Mouse (Mus musculus) E14TG2a.4 (cell line): Measurements from ENCODE around the gene Pcx.

Source experiments
- H3K27me3 ChIP-seq: 2 replicates; pipeline ENCODE4 v1.6.1; 2014; ENCODE audit warnings: low read length, control low read depth; ENCODE audit not compliant: insufficient read depth
- H3K36me3 ChIP-seq: 2 replicates; pipeline ENCODE4 v1.6.1; 2014; ENCODE audit warnings: low read length, control low read depth; ENCODE audit not compliant: insufficient read depth
- H3K4me1 ChIP-seq: replicated peaks from 2 replicates; pipeline ENCODE4 v1.6.1; 2014; ENCODE audit warnings: low read depth, low read length, control low read depth
- H3K4me3 ChIP-seq: replicated peaks from 2 replicates; pipeline ENCODE4 v1.5.1; 2014; ENCODE audit warnings: mild to moderate bottlenecking, low read length
- H3K9me3 ChIP-seq: 2 replicates; pipeline ENCODE4 v1.6.1; 2014; ENCODE audit warnings: low read length, control low read depth
- CTCF ChIP-seq: conservative IDR thresholded peaks from 2 replicates; pipeline ENCODE4 v1.5.1; 2014; ENCODE audit warnings: low read length
- NANOG ChIP-seq: IDR thresholded peaks from 2 replicates; pipeline ENCODE4 v1.6.1; 2014; ENCODE audit warnings: borderline replicate concordance, low read length, mixed read lengths
- POU5F1 ChIP-seq: IDR thresholded peaks from 2 replicates; pipeline ENCODE4 v1.6.1; 2014; ENCODE audit warnings: low read length, borderline replicate concordance

The Pcx gene

GRCm38 (mm10) chr19:4554248-4554647 is 44.0 kb downstream of the Pcx start:
- no peak for TF ChIP-seq NANOG
- TF ChIP-seq POU5F1: no peak
- no peak for TF ChIP-seq CTCF
- no peaks in the 10 kb centered on the region for H3K9me3 ChIP-seq
- peaks cover 6% of the 10 kb centered on the region; the same call in 1 of the 2 replicates for H3K4me1 ChIP-seq
- H3K27me3 ChIP-seq: no peaks in the 10 kb centered on the region
- H3K4me3 ChIP-seq: no peak overlapping the region
- H3K36me3 ChIP-seq: no peaks in the 10 kb centered on the region

- no peaks in the 10 kb centered on the region for H3K9me3 ChIP-seq
- H3K4me1 ChIP-seq: peaks cover 6% of the 10 kb centered on the region; the same call in 1 of the 2 replicates
- H3K27me3 ChIP-seq: no peaks in the 10 kb centered on the region
- no peak for TF ChIP-seq NANOG
- no peak for TF ChIP-seq CTCF
- no peak for TF ChIP-seq POU5F1
- no peak overlapping the region for H3K4me3 ChIP-seq
- no peaks in the 10 kb centered on the region for H3K36me3 ChIP-seq
Observed at GRCm38 (mm10) chr19:4555086-4555485, 44.8 kb downstream of the Pcx start.

- H3K9me3 ChIP-seq: no peaks in the 10 kb centered on the region
- no peaks in the 10 kb centered on the region for H3K27me3 ChIP-seq
- no peaks in the 10 kb centered on the region for H3K36me3 ChIP-seq
- TF ChIP-seq NANOG (no peak), CTCF (no peak), POU5F1 (no peak)
- H3K4me3 ChIP-seq: no peak overlapping the region
- H3K4me1 ChIP-seq: peaks cover 6% of the 10 kb centered on the region; the same call in 1 of the 2 replicates
Observed at GRCm38 (mm10) chr19:4556787-4557186, 46.5 kb downstream of the Pcx start.

- Histone ChIP-seq H3K4me1 (peaks cover 6% of the 10 kb centered on the region; the same call in 1 of the 2 replicates), H3K36me3 (no peaks in the 10 kb centered on the region)
- TF ChIP-seq POU5F1: no peak
- no peak for TF ChIP-seq CTCF
- no peak for TF ChIP-seq NANOG
Observed at GRCm38 (mm10) chr19:4557796-4558569, 47.7 kb downstream of the Pcx start.

GRCm38 (mm10) chr19:4558570-4558955 is 48.3 kb downstream of the Pcx start:
- TF ChIP-seq POU5F1 (no peak), CTCF (no peak), NANOG (no peak)
- H3K27me3 ChIP-seq: no peaks in the 10 kb centered on the region
- peaks cover 6% of the 10 kb centered on the region; the same call in 1 of the 2 replicates for H3K4me1 ChIP-seq
- H3K4me3 ChIP-seq: no peak overlapping the region
- no peaks in the 10 kb centered on the region for H3K9me3 ChIP-seq
- H3K36me3 ChIP-seq: no peaks in the 10 kb centered on the region

More at GRCm38 (mm10) chr19:4557796-4558569, 47.7 kb downstream of the Pcx start:
- no peaks in the 10 kb centered on the region for H3K27me3 ChIP-seq
- no peaks in the 10 kb centered on the region for H3K9me3 ChIP-seq
- no peak overlapping the region for H3K4me3 ChIP-seq

- TF ChIP-seq POU5F1 (no peak), NANOG (no peak), CTCF (no peak)
- Histone ChIP-seq H3K27me3 (no peaks in the 10 kb centered on the region), H3K9me3 (no peaks in the 10 kb centered on the region), H3K36me3 (no peaks in the 10 kb centered on the region), H3K4me3 (no peak overlapping the region), H3K4me1 (peaks cover 6% of the 10 kb centered on the region; the same call in 1 of the 2 replicates)
Observed at GRCm38 (mm10) chr19:4559011-4559410, 48.7 kb downstream of the Pcx start.

GRCm38 (mm10) chr19:4559588-4559987 is 49.3 kb downstream of the Pcx start:
- no peak overlapping the region for H3K4me3 ChIP-seq
- H3K27me3 ChIP-seq: no peaks in the 10 kb centered on the region
- no peaks in the 10 kb centered on the region for H3K9me3 ChIP-seq
- no peak for TF ChIP-seq POU5F1
- no peak for TF ChIP-seq NANOG
- no peak for TF ChIP-seq CTCF
- no peaks in the 10 kb centered on the region for H3K36me3 ChIP-seq
- peaks cover 6% of the 10 kb centered on the region; the same call in 1 of the 2 replicates for H3K4me1 ChIP-seq

- Histone ChIP-seq H3K4me3 (no peak overlapping the region), H3K9me3 (no peaks in the 10 kb centered on the region), H3K4me1 (peaks cover 6% of the 10 kb centered on the region; the same call in 1 of the 2 replicates), H3K27me3 (no peaks in the 10 kb centered on the region), H3K36me3 (no peaks in the 10 kb centered on the region)
- TF ChIP-seq CTCF (no peak), NANOG (no peak), POU5F1 (no peak)
Observed at GRCm38 (mm10) chr19:4560205-4560604, 49.9 kb downstream of the Pcx start.
